Mouse (Mus musculus): Measurements from ENCODE around the gene Arrdc4.

DNA sequence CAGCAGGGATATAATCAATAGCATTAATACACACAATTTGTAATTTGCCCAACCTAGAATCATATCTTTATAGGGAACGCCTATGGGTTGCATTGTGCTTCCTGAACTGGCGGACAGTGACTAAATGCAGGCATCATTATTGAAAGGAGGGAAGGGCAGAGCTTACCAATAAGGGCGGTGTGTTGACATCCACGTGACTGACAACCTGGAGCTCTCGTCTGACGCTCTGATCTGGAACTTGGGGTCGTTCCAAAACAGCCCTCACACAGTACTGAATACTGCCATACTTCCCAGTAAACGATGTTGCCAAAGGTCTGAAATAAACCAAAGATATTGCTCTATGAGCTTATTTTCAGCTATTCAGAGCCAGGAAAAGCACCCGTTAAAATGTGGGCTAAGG, 4.4 kb downstream of the Arrdc4 start:
- no peak for TF ChIP-seq CTCF (IDR thresholded peaks at IDR 0.05; ENCODE audit: low read depth, low read length)
- no peak for TF ChIP-seq GATA1 (IDR thresholded peaks at IDR 0.05; ENCODE audit: borderline replicate concordance, low read length)
- TF ChIP-seq POLR2AphosphoS5 (IDR thresholded peaks at IDR 0.05; ENCODE audit: insufficient replicate concordance, low read depth, low read length), result no peak

Measured in G1E (cell line).